Mouse (Mus musculus) stomach, postnatal 0 days (tissue): Measurements from ENCODE around the gene 1700037H04Rik.

Experiments used
- CTCF ChIP-seq: IDR thresholded peaks from 2 replicates; pipeline ENCODE4 v1.5.1; 2016; ENCODE audit warnings: antibody characterized with exemption, low read depth, mild to moderate bottlenecking, moderate library complexity
- EP300 ChIP-seq: optimal IDR thresholded peaks from 2 replicates; pipeline ENCODE3; 2016; ENCODE audit warnings: antibody characterized with exemption

GRCm38 (mm10) chr2:131170936-131171335, 11.1 kb upstream of the 1700037H04Rik start:
- TF ChIP-seq EP300 (no peak), CTCF (no peak)
